Mouse (Mus musculus): ENCODE data around the gene Wscd1. TPM values are rescaled to one million over a fixed set of nuclear protein-coding genes. Genes with fewer than 3 reads are reported as not detected.

Wscd1 gene
- total RNA-seq, 2 experiments from 2014 or later: 89.2 to 96.5 TPM

GRCm38 (mm10) chr11:71767726-71768125, 18.0 kb downstream of the Wscd1 start:
- DNase-seq (ENCODE audit: low spot score in 2 of 2): no peak

DNA sequence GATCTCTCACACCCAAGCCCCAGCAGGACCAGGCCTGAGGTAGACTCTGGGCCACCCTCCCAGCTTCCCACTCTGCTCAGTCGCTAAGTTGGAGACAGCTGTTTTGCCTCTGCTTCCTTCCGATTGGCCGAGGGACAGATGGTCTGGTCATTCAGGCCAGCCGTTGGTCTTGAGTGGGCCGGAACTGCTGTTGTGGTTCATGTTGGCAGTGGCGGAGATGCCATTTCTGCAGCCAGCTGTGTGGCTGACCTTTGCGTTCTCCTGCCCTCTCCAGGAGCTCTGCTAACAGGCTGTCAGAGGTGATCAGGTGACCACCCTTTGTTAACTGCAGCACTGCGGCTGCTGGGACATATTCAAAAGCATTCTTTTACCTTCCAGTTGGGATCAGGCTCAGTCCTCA, 20.0 kb downstream of the Wscd1 start:
- DNase-seq (ENCODE audit: low spot score in 2 of 2): no peak

DNA sequence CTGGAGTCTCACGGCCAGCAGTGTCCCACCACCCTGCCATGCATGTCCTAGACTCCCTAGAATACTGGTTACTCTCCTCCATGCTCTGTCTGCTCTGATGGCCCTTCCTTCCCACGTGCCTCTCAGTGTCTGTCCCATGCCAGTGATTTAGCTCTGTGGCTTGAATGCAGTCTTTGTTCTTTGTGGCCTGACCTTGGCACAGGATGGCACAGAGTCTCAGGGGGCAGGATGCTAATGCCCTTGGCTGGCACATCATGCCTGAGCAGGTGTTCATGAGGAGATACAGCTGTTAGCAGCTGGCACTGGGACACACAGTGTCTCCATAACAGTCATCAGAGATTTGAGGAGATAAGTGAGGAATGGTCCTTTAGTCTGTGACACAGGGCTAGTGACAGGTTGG, 20.8 kb downstream of the Wscd1 start:
- DNase-seq (ENCODE audit: low spot score in 2 of 2): peak in 1 of 2 experiments; percentile 35

- no peak for DNase-seq (ENCODE audit: low spot score in 2 of 2)
Measured at GRCm38 (mm10) chr11:71771074-71771473, 21.4 kb downstream of the Wscd1 start.

DNA sequence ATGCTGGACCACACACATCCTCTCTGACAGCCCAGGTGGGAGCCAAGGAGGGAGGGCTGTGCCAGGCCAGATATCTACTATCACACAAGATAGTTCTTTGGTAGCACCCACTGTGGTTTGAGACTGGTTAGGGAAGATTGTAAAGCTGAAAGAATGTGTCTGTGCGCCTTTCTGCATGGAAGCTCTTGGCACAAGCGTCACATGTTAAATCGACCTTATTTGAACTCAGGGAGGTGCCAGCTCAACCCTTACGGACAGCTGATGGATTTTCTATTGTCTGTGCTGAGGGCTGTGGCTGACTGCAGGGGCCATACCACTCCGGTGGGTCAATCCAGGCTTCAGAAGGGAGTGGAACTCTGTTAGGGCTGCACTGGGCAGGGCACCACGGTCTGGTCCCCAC, 22.3 kb downstream of the Wscd1 start:
- DNase-seq (ENCODE audit: low spot score in 2 of 2): no peak

DNA sequence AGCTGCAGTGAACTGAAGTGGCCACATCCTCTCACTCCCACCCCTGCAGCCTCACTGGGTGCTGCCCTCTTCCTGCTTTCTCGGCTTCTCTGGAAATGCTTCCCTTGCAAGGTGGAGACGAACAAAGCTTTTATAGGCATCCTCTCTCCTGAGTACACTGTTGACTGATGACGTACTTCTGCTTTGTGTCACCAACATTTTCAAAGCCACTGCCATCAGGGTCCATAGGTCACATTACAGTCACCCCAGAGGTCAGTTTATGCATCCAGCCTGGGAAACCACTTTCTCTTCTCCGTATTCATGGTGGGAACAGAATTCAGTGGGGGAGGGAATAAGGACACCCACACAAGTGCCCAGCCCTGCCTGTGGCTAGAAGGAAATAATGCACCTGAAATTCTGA, 23.1 kb downstream of the Wscd1 start:
- DNase-seq (ENCODE audit: low spot score in 2 of 2): no peak

GRCm38 (mm10) chr11:71773986-71774767, 24.5 kb downstream of the Wscd1 start:
- no peak for DNase-seq (ENCODE audit: low spot score in 2 of 2)

DNA sequence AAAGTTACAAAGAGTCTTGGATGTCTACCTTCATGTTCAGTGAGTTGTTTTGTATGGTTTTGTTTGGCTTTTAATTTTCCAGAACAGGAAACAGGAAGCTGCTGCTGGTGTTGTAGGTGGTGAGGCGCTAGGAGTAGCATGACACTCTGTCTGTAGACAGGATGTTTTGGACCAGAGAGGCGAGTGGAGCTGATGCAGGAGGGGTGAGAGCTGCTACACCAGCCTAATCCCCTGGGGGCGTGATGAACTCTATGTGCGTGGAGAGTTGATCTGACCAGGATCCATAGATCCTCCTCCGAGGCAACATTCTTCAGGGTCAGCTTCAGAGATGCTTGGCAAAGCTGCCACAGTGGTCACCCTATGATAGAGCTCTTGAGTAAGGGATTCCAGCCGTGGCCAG, 25.3 kb downstream of the Wscd1 start:
- DNase-seq (ENCODE audit: low spot score in 2 of 2): no peak

DNA sequence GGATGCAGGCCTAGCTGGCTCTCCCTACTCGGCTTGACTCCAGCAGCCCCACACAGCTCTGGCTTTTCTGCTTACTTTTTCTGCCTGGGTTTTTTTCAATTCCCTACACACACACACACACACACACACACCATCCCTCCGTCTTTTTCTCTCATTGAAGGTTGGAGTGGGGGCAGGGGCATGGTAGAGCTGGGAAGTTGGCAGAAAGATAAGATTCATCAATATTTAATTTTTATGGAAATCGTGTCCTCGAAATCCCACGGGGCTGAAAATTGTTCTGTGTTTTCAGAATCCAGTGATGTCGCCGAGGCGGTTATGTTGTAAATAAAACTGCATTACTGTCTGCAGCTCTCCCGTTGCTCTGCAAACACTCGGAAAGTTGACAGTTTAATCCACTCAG, 29.9 kb downstream of the Wscd1 start:
- peak in 1 of 2 experiments; percentile 32 for DNase-seq (ENCODE audit: low spot score in 2 of 2)

GRCm38 (mm10) chr11:71781737-71782354, 32.1 kb downstream of the Wscd1 start:
- DNase-seq (ENCODE audit: low spot score in 2 of 2): no peak

DNA sequence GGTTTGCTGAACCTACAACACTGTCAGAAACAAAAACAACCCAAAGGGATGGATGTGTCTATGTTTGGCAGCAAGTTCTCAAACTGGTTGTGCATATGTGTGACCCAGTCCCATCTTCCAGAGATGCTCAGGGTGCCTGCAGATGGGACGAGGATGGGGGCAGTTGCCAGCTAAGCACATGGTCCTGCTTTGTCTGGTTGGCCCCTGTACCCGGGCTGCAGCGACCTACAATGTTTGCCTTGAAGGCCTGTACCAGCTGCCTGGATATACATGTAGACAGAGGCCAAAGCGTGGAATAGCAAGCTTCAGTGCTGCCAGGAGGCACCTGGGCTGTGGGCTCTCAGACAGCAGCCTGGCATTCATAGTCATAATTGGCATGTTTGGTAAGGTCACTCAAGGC, 35.8 kb downstream of the Wscd1 start:
- no peak for DNase-seq (ENCODE audit: low spot score in 2 of 2)

DNA sequence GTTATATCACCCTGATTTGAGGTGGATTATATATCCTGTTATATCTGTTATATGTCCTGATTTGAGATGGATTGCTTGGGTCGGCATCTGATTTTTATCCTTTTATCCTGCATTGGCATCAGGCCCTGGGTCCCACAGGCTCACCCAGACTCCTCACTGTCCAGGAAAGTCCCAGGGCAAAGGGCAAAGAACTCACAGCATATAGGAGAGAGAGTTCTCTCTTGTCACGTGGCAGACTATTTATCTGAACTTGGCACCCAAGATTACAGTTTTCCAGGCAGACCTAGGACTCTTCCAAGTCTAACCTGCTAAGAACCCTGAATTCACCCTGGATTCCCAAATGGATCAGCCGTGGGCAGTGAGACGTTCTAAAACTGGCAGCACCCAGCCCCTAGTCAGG, 38.5 kb downstream of the Wscd1 start:
- DNase-seq (ENCODE audit: low spot score in 2 of 2): no peak

- no peak for DNase-seq (ENCODE audit: low spot score in 2 of 2)
Measured at GRCm38 (mm10) chr11:71790227-71790626, 40.5 kb downstream of the Wscd1 start.

GRCm38 (mm10) chr11:71799206-71799605, 49.5 kb downstream of the Wscd1 start:
- no peak for DNase-seq (ENCODE audit: low spot score in 2 of 2)

DNA sequence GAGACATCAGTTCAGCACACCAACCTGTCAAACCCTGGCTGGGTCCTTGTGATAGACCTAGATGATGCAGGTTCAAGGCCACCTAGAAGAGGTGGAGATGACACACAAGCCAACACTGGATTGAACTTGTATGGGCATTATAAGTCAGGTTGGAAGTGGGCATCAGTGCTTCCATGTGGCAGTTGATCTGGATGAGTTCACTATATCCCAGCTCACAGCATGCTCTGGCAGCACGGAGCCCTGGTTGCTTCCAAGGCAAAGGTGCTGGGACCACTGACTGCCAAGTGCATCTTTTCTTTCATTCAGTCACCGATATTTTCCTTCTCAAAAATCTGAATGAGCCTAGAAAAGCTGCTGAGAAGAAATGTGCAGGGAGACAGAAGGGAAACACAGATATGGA, 58.8 kb downstream of the Wscd1 start:
- no peak for DNase-seq (ENCODE audit: low spot score in 2 of 2)

DNA sequence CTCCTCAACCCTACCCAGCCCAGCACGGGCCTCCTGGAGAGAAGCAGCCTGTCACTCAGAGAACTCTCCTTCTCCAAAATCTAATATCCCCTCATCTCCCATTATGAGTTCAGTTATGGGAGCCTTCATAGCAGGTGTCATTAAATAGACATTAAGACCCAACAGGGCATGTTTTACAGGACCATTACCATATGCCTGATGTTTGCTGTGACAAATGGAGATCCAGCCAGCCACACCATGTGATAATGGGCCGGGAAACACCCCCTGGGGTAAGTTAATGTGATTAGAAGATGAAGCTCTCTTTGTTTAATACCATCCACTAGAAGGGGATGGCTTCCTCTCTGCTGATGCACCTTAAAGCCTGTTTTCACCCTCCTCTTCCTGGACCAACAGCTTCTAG, 62.1 kb downstream of the Wscd1 start:
- DNase-seq (ENCODE audit: low spot score in 2 of 2): no peak

GRCm38 (mm10) chr11:71812921-71813320, 63.2 kb downstream of the Wscd1 start:
- DNase-seq (ENCODE audit: low spot score in 2 of 2): no peak

- no peak for DNase-seq (ENCODE audit: low spot score in 2 of 2)
Measured at GRCm38 (mm10) chr11:71814511-71814910, 64.8 kb downstream of the Wscd1 start.

DNA sequence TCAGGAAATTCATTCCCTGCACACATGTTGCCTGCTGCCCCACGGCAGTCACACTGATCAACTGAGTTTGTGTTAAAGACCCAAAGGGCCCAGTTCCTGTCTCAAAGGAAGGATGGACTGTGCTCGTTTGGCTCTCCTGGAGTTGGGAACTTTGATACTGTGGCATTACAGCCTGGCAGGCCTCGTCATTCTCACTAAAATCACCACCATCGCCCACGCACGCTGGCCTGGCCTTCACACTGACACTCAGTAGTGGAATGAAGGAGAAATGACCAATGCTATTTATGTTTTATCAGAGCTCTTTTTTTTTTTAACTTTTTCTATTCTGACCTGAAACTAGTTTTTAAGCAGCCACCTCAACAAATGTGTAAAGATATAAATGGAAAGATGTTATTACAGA, 65.6 kb downstream of the Wscd1 start:
- DNase-seq (ENCODE audit: low spot score in 2 of 2): no peak

DNA sequence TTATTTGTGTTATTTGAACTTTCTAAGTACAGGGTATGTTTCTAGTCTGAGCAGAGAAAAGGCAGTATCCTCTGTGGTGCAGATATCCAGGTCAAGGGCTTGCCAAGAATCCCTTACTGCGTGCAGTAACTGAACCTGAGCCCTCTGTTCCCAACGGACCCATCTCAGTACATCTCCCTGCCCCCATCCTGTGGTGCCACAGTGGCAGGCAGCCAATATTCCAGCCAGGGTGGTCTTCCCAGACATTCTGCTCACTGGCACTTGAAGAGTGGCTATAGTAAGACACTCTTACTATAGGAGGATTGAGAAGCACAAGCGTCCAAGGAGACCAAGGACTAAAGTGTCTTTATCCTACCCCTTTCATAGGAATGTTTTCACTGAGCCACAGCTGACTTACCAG, 67.2 kb downstream of the Wscd1 start:
- no peak for DNase-seq (ENCODE audit: low spot score in 2 of 2)

GRCm38 (mm10) chr11:71817341-71817740, 67.6 kb downstream of the Wscd1 start:
- no peak for DNase-seq (ENCODE audit: low spot score in 2 of 2)

DNA sequence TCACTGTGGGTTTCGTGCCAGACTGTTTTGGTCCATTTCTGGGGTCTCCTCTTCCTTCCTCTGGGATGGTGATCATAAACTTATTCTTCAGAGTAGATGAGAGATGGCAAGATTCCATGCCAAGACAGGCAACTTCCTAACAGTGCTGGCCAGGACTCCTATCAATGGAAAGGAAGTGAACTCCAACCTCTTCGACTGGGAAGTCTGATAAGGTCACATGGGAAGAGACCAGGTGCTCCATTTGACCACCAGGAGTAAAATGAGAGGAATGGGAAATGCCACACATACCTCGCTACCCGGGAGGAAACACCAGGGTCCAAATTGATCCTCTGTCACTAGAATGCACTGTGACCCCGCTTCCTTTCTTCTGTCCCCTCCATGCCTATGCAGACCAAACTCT, 68.4 kb downstream of the Wscd1 start:
- DNase-seq (ENCODE audit: low spot score in 2 of 2): no peak

- DNase-seq (ENCODE audit: low spot score in 2 of 2): no peak
Measured at GRCm38 (mm10) chr11:71819901-71820300, 70.2 kb downstream of the Wscd1 start.

Measured in layer of hippocampus, postnatal 10 days (tissue).